Mouse (Mus musculus): ENCODE results near the gene Gtf3c4. TPM values are rescaled to one million over a fixed set of nuclear protein-coding genes. Genes with fewer than 3 reads are reported as not detected.

Gtf3c4 gene
- 10 to 100 TPM; 31.1 to 34.0 TPM for total RNA-seq (2021)
- long read RNA-seq, experiment 1, full-length matches to known transcripts, result 13 of 17 reads
- long read RNA-seq, experiment 1, partial matches to known transcripts, result 1 of 17 reads
- long read RNA-seq, experiment 1, other reads (novel, unspliced or antisense), result 3 of 17 reads
- long read RNA-seq, experiment 2, full-length matches to known transcripts, result 29 of 35 reads
- long read RNA-seq, experiment 2, partial matches to known transcripts, result 4 of 35 reads
- long read RNA-seq, experiment 2, other reads (novel, unspliced or antisense), result 2 of 35 reads

DNA sequence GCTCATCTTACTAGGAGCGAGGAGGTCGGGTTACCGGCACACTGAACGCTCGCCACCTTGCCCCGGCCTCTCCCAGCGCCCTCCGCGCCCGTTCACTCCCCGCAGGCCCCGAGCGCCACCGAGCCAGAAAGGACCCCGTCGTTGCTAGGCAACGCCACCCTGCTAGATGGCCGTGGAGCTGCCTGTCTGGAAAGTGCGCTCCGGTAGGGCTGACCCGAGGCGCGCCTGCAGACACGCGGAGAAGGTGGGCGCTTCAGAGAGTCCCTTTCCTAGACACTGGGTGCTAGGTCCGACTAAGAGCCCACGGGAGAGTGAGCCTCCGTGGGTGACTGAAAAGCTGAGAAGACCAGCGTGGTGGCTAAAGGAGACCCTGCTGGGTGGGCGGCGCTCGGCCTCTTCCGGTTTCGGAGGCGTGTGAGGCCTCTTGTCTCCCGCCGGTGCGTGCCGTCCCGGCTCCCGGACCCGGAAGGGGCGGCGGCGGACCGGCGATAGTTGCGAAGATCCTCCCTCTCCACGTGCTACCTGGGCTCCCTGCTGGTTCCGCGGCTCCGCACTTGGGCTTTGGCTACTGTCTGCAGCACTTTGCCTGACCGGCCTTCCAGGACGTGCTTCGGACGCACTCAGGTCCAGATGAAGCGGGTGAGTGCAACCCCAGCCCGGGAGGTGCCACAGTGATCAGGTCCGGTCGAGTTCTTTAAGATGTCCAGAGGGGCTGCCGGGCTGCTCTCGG is at the start of gene Gtf3c4, which contains the start of gene Ddx31:
Gene Gtf3c4 (minus strand): TSS at position 139 of the 730 bp plus-strand sequence.
Gene Ddx31 (plus strand): TSS at position 185 of the 730 bp plus-strand sequence.
- peak; percentile 91 to 95 for DNase-seq (ENCODE audit: low spot score in 2 of 2)
- Histone ChIP-seq H3K4me3 (peak within 1 kb of the TSS; percentile 97), H3K27ac (peak within 1 kb of the TSS; percentile 97)
- 0 out of 2 replicates have a peak, but pooled peaks have one; percentile 6 for TF ChIP-seq CTCF (conservative IDR thresholded peaks at IDR 0.05)

DNA sequence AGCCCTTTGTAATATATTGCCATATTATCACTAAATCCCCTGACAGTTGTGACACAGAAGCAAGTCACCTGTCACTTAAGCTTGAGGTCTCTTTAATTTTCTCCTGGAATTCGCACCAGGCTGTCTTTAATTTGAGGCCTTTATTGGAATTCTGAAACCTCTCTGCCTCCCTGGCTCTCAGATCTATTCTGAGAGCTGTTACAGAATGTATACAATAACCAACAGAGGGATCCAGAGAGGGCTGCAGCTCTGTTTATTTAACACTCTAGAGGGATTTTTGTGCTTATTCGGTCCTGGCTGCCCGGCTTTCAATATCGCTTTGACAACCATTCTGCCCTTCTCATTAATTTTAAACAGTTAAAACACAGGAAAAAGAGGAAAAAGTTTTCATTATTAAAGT is 44.8 kb upstream of the Gtf3c4 start:
- no peak for TF ChIP-seq CTCF (conservative IDR thresholded peaks at IDR 0.05)
- Histone ChIP-seq H3K4me3 (no peak overlapping the region), H3K27ac (no peak overlapping the region)
- DNase-seq (ENCODE audit: low spot score in 2 of 2), result no peak

DNA sequence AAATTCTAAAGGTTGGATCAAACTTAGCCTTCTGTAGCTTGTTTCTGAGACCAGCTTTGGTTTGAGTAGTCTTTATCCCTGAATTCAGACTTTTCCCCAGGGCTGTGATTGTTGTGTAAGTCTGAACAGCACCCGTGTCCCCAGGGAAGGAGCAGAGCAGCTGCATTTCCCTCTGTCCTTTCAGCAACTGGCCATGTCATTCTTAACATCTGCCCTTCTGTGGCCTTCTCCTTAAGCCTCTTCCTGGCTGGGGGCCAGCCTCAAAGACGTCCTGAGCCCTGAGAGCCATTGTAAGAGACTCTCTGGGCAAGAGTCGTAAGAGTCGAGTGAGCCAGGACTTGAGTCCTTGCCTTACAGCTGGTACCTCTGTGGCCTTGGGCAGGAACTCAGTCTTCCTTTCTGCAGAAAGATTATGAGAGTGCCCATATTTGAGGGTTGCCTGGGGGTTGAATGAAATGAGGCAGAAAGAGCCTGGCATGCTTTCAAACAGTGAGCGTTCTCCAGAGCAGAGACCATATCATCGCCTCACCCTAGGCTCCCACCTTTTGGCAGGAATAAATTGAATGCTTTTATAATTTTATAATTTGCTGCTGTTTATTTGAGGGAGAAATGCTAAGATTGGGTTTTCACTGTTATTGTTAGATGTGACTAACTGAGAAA is 42.8 kb upstream of the Gtf3c4 start:
- no peak overlapping the region for H3K4me3 ChIP-seq
- no peak overlapping the region for H3K27ac ChIP-seq
- TF ChIP-seq CTCF (conservative IDR thresholded peaks at IDR 0.05), result no peak
- DNase-seq (ENCODE audit: low spot score in 2 of 2), result no peak

DNA sequence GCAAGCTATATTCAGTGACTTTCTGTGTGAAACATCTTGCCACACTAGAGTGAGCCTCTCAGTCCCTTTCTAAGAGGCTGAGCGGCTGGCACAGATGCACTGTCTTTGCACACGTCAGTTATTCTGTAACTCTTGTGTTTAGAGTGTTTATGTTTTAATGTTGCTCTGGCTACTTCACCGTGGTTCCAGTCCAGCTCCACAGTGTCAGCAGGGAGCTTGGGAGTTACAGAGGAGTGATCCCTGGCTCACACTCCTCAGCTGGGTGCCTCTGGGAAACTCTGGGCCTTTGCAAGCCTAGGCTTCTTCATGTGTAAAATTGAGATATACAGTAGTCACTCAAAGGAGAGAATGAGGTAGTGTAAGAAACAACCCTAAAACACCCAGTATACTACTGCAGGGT is 41.9 kb upstream of the Gtf3c4 start:
- Histone ChIP-seq H3K4me3 (no peak overlapping the region), H3K27ac (no peak overlapping the region)
- no peak for DNase-seq (ENCODE audit: low spot score in 2 of 2)
- TF ChIP-seq CTCF (conservative IDR thresholded peaks at IDR 0.05), result no peak

DNA sequence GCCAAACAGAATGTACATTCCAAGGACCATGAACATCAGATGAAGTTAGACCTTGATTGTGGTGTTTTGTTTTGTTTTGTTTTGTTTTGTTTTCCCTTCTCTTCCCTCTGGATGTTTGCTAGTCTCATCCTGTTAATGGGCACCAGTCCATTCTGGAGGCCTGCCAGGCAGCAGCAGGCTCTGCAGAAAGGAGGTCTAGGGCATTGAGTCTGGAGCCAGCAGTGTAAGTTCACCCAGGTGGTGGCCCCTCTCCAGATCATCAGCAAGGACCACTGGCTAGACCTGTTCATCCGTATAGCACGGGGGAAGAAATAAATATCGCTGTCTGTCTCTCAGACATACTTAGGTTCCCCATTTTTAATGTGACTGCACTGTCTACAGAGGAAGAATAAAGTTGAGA is 41.1 kb upstream of the Gtf3c4 start:
- no peak overlapping the region for H3K27ac ChIP-seq
- H3K4me3 ChIP-seq, result no peak overlapping the region
- TF ChIP-seq CTCF (conservative IDR thresholded peaks at IDR 0.05), result no peak
- no peak for DNase-seq (ENCODE audit: low spot score in 2 of 2)

DNA sequence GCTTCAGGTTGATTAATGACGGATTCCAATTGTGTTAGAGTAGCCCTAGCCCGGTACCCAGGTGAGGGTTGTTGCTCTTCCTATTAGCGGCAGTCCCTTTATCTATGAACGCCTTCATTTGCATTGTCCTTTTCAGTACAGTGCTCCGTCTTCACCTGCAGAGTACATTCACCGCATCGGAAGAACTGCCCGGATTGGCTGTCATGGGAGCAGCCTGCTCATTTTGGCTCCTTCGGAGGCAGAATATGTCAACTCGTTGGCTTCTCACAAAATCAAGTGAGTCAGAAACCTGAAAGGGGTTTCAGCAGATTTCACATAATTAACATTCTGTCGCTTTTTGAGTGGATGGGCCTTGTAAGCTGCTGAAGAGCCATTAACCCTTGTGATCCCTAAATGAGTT is 35.4 kb upstream of the Gtf3c4 start:
- TF ChIP-seq CTCF (conservative IDR thresholded peaks at IDR 0.05), result no peak
- no peak overlapping the region for H3K4me3 ChIP-seq
- DNase-seq (ENCODE audit: low spot score in 2 of 2), result no peak
- H3K27ac ChIP-seq, result no peak overlapping the region

DNA sequence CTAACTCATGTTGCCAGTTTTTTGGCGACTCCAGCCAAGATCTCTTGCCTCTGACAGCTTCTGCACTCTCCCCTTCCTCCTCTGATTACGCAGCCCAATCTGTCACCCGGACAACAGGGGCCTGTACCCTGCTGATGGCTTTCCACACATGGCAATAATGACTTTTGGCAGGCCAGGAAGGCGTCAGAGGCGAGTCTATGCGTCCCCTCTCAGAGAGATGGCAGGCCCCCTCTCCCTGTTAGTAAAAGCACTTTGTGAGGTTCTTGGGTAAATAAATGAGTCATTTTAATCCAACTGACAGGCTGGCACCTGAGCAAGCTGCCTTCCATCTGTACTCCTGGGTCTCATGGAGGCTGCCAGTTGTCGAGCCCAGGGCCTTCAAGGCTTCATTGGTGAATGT is 27.3 kb upstream of the Gtf3c4 start:
- no peak overlapping the region for H3K27ac ChIP-seq

DNA sequence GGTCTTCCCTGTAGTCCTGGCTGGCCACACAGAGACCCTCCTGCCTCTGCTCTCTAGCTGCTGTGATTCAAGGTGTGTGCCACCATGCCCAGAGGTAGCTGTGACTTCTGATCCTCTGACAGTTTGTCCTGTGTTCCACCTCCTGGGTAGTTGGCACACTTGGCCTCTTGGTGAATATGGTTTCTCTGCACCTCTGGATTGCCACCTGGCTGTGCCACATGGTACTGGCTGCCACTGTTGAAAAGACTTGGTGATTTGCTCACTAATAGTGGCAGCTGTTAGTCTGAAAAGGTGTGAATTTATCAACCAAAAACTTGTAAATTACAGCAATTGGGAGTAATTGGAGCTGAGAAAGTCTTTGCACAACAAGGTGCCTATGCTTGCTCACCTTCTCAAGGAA is 23.7 kb upstream of the Gtf3c4 start:
- DNase-seq (ENCODE audit: low spot score in 2 of 2), result no peak
- Histone ChIP-seq H3K4me3 (no peak overlapping the region), H3K27ac (no peak overlapping the region)
- peak; percentile 40 for TF ChIP-seq CTCF (conservative IDR thresholded peaks at IDR 0.05)

More for the DNA sequence above, 27.3 kb upstream of the Gtf3c4 start:
- H3K4me3 ChIP-seq, result no peak overlapping the region
- TF ChIP-seq CTCF (conservative IDR thresholded peaks at IDR 0.05), result no peak
- no peak for DNase-seq (ENCODE audit: low spot score in 2 of 2)

DNA sequence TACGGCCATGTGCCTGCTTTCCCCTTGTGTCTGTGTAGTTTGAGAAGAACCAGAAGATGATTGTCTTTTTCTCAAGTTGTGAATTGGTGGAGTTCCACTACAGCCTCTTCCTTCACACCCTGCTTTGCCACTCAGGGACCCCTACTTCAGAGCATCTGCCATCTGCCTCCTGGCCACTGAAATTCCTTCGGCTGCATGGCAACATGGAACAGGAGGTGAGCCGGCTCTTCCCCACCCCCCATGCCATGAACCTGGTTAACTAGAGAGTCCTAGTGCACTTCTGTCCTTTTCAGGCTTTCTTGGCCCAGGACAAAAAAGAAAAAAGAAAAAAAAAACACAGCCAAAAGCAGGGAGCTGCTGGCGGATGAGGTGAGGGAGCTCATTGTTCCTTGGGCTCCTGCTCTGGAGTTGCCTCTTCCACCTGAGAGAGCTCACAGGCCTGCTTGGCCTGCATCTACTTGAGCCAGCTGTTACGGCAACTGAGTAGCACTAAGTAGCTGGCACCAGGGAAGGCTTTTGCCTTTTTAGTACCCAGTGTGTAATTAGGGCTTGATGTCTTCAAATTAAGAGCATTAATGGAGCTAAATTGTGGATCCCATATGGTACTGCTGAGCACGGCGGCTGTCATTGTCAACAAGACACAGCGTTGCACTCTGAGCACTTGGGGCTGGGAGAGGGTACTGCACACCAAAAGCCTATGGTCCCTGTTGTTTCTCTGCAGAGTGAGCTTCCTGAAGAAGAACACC is 20.7 kb upstream of the Gtf3c4 start:
- TF ChIP-seq CTCF (conservative IDR thresholded peaks at IDR 0.05), result no peak
- DNase-seq (ENCODE audit: low spot score in 2 of 2), result no peak
- Histone ChIP-seq H3K27ac (no peak overlapping the region), H3K4me3 (no peak overlapping the region)

DNA sequence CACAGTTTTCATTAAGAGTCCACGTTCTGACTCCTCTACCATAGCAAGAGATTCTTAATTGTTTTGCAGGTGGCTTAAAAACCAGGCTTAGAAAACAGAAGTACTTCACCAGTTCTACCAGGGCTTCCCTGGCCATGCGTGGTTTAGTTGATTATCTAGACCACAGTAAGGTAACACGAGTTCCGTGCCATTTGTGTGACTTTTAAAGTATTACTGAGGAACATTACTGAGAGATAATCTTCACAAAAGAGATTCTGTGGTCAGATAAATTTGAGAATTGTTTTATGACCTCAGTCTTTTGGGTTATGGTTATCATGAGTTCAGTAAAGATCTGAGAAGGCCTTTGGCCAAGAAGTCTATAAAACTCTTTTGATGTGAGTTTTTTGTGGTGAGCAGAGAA is 19.1 kb upstream of the Gtf3c4 start:
- TF ChIP-seq CTCF (conservative IDR thresholded peaks at IDR 0.05), result no peak
- H3K27ac ChIP-seq, result no peak overlapping the region
- no peak overlapping the region for H3K4me3 ChIP-seq
- DNase-seq (ENCODE audit: low spot score in 2 of 2), result no peak

DNA sequence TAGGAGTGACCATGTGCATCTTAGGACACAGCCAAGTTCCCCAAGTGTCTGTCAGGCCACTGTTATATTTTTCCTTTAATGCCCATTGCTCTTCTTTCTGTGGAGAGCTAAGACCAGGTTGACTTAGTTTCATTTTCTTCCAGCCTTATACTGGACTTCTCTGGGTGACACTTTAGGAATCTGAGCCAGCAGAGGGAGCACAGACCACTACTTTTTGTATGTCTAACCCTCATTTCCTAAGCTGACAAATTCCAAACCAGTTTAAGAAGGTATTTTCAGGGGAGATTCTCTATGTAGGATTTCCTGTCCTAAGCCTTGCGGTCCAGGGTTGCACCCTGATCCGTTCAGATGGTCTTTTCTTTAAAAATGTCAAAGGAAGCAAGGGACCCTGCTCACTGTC is 15.6 kb upstream of the Gtf3c4 start:
- no peak overlapping the region for H3K27ac ChIP-seq
- peak; percentile 53 for TF ChIP-seq CTCF (conservative IDR thresholded peaks at IDR 0.05)
- H3K4me3 ChIP-seq, result no peak overlapping the region
- DNase-seq (ENCODE audit: low spot score in 2 of 2), result no peak

DNA sequence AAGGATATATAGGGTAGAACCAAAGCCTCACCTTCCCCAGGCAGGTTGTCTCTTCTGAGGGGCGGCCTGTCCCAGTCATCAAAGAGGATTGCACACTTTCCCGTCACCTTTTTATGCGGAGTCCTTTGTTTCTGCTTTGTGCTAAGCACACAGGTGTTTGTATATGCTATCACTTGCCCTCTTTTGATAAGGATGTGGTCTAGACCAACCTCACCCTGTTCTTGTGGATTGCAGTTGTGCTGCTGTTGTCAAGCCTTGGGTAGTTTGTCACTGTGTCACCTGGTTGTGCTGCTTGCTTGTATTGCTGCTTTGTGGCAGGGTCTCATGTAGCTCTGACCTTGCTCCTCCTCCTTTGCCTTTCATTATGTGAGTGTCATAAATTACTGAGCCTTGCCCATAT is 12.4 kb upstream of the Gtf3c4 start:
- Histone ChIP-seq H3K4me3 (no peak overlapping the region), H3K27ac (no peak overlapping the region)
- TF ChIP-seq CTCF (conservative IDR thresholded peaks at IDR 0.05), result no peak
- no peak for DNase-seq (ENCODE audit: low spot score in 2 of 2)

DNA sequence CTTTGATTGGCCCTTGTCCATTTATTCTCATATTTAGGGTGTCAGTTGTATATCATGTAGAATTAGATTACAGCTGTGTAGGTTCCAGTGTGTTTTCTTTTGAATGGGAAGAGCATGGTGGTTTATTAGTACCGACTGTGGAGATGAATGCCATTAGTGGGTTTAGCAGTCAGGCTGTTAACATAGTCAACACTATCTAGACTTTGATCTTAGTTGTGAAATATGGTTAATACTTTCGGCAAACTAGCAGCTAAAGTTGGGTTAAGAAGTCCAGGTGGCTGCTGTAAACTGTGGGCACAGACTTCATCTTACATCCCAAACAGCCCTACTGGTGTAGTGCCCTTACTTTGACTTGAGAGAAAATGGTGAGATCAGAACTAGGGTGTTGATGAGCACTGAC is 8.7 kb upstream of the Gtf3c4 start:
- Histone ChIP-seq H3K4me3 (no peak overlapping the region), H3K27ac (no peak overlapping the region)
- no peak for DNase-seq (ENCODE audit: low spot score in 2 of 2)
- no peak for TF ChIP-seq CTCF (conservative IDR thresholded peaks at IDR 0.05)
